Mouse (Mus musculus): ENCODE measurements around the gene Gm44965. TPM values are rescaled to one million over a fixed set of nuclear protein-coding genes. Genes with fewer than 3 reads are reported as not detected.
"Not testable (repeated sequence)": the region's sequence is repeated elsewhere in the genome, so short reads cannot be mapped to it uniquely, and the experiment has no call there.

Gene Gm44965
- total RNA-seq, 2 experiments from 2014 or later = not detected

DNA sequence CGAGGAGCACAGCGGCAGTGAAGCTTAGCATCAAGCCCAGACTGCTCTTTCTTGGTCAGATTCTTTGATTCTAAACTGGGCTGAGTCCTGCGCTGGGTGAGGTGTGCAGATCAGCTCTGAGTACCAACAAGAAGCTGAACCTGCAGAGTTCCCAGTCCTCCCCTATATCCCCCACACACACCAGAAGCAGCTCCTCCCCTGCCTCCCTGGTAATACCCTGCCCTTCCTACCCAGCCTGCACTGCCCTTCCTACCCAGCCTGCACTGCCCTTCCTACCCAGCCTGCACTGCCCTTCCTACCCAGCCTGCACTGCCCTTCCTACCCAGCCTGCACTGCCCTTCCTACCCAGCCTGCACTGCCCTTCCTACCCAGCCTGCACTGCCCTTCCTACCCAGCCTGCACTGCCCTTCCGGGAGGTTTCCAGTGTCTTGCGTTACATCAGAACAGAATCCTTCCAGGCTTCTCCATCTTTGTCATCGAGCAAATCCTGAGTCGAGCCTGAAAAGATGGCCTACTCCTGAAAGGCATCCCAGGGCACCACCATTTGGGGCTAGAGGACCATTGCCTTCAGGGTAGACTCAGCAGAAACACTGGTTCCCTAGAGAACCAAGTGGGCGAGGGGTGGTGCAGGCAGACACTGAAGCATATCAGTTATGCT lies 28.6 kb downstream of the Gm44965 start:
- DNase-seq (ENCODE audit: low spot score in 2 of 2) = not testable (repeated sequence)

DNA sequence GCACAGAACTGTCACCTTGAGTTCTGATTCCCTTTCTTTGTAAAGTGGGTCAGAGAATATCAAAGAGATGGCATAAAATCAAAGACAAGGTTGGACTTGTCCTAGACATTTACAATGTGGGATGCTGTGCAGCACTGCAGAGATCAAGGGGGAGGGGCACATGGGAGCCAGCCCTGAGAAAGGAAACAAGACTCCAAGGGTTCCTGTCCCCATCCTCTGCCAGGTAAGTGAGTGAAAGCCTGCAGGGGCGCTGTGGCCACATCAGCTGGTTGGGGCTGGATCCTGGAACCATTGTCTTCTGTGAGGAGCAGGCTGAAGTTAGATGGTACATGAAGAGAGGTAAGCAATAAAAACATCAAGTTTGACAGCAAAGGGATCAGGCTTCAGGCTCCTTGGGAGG lies 29.7 kb downstream of the Gm44965 start:
- no peak for DNase-seq (ENCODE audit: low spot score in 2 of 2)

DNA sequence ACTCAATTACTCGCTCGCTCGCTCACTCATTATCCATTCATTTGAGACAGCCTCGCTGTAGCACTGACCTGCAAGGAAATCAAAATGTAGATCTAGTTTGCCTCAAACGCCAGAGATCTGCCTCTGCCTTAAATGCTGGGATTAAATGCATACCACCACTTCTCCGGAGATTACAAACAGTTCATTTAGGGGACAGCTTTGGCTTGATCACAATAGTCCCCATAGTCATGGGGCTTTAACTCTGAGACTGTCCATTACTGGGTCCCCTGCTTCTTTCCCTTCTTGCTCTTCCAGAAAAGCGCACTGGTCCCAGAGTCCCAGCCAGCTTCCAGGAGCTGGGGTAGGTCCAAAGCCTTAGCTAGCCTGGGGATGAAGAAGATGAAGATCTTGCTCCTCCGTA lies 32.7 kb downstream of the Gm44965 start, which contains the start of gene AI854703:
Gene AI854703 (plus strand): TSS at position 301 of the 400 bp plus-strand sequence.
- DNase-seq (ENCODE audit: low spot score in 2 of 2) = no peak

DNA sequence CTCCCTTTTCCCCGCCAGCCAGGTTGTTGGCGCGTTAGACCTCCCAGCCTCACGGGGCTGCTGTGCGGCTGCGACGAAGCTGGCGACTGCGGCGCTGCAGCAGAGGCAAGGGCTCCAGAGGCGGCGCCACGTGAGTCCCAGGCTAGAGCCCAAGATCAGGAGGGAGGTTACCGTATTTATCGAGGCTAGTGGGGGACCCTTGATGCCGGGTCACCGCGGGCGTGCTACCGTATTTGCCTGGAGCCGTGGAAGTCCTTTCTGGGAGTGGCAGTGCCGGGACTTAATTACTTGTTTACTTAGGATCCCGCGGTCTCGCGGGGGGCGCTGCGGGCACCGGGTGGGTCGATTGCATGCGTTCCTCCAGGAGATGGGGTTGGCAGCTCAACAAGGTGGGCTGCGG lies 33.2 kb downstream of the Gm44965 start:
- DNase-seq (ENCODE audit: low spot score in 2 of 2) = peak; percentile 52 to 63

DNA sequence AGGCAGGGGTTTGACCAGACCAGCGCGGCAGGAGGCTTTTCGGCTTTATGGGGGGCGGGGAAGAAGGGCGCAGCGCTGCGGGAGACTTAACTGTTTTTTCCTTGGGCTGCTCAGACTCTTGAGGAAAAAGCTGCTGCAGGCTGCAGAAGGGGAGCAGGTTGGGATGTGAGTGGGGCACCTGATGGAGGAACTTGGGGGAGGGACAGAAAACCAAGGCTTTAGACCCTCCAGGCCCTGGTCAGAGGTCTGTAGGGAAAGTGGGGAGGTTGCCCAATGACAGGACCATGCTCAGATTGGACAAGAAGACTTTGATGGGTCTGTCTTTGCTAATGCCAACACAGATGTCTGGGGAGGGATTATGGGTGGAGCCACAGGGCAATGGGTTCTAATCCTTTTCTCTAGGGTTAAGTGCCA lies 33.8 kb downstream of the Gm44965 start:
- DNase-seq (ENCODE audit: low spot score in 2 of 2) = no peak

DNA sequence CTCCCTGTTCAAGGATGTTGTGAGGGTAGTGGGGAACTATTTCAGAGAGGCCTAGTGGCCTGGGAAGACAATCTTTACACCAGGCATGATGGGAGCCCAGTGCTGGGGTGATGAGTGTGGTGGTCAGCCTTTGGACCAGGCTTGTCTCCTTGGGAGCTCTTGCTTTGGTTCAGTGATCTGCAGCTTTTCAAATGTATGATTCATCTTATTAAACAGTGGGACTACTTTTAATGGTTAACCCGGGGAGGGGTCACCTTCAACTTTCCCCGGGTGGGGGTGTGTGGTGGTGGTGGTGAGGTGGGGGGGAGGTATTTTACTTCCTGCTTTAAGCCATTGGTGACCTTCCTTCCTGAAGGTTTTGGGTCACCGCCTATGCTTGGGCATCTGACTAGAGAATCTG lies 34.6 kb downstream of the Gm44965 start:
- no peak for DNase-seq (ENCODE audit: low spot score in 2 of 2)

DNA sequence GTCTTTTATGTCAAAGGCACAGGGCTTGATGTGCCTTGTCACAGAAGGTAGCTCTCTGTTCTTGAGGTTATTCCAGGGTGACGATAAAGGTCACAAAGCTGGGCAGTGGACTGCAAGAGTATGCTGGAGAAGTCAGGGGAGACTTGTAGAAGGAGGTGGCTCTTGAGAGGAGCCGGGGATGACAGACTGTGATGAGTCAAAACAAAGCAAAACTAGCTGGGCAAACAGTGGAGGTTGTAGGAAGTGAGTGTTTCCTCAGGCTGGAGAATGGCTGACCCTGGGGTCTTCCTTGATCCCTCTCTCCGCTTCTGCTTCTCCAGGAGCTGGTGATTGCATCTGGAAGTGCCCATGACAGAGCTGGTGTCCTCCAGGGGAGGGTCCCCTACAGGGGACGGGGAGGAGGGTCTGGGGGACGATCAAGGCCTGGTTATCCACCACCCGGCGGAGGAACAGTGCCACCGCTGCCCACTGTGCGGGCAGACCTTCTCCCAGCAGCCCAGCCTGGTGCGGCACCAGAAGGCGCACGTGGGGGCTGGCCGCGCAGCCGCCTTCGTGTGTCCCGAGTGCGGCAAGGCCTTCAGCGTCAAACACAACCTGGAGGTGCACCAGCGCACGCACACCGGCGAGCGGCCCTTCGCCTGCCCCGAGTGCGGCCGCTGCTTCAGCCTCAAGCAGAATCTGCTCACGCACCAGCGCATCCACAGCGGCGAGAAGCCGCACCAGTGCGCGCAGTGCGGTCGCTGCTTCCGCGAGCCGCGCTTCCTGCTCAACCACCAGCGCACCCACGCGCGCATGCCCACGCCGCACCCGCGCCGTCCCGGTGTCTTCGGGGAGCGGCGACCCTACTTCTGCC lies 35.3 kb downstream of the Gm44965 start:
- peak; percentile 44 to 63 for DNase-seq (ENCODE audit: low spot score in 2 of 2)

DNA sequence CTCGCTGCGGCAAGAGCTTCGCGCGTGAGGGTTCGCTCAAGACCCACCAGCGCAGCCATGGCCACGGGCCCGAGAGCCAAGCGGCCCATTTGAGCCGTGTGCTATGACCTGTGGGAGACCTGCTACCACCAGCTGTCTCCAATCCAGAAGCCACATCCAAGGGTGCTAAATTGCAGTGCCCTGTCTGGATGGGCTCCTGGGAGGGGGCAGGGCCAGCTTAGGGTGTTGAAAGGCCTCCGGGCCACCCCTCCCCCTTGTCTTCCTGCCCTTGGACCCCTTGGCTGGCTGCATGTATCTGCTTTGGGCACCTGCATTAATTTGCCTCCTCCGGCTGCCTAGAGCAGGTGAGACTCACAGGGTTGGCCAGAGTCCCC lies 35.9 kb downstream of the Gm44965 start:
- DNase-seq (ENCODE audit: low spot score in 2 of 2) = no peak

DNA sequence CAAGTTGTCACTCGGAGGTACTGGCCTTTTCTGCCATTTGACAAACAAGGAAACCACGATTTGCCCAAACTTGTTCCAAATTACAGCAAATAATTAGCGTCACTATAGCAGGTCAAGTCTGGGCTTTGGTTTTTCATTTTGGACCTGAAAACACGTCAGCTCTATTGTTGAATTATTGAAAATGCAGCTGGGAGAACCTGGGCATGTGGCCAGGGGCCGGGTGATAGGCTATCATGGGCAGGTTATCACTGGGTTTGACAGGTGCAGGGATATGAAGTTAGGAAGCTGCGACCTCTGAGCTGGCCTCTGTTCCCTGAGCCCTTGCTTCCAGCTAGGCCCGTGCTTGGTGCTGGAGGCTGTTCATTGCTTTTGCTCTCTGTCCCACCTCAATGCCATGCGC lies 37.1 kb downstream of the Gm44965 start:
- DNase-seq (ENCODE audit: low spot score in 2 of 2) = no peak

DNA sequence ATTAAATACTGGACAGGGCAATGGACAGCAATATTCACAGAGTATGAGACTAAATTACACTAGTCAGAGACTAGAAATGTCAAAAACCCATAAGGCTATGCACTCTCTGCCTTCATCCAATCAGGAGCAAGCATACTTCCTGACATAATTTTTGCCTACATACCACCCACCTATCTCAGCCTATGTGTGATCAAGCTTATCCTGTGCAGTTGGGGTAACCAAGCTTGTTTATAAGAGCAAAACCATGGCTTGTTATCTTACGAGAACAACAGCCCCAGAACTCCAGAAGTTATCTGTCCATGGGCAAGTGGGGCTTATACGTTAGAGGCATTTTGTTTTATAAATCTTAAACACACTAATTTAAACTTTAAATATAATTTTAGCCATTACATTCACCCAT lies 41.4 kb downstream of the Gm44965 start:
- DNase-seq (ENCODE audit: low spot score in 2 of 2) = no peak

DNA sequence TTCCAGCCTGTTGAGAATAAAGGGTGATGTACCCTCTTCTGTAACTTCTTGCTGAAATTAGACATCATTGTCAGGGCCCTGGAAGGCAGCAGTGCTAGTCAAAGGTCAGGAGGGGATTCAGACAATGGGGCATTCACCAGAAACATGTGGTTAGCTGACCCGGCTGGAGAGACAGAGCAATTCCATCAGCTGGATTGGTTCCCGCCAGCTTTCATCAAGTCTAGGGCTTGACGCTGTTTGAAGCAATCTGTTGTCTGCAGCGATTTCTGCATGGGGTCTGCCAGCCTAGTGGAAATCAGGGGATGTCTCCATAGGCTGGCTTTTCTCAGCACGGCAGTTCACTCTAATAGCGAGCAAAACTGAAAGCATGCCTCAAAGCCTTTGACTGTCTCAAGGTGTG lies 42.8 kb downstream of the Gm44965 start:
- DNase-seq (ENCODE audit: low spot score in 2 of 2) = no peak

DNA sequence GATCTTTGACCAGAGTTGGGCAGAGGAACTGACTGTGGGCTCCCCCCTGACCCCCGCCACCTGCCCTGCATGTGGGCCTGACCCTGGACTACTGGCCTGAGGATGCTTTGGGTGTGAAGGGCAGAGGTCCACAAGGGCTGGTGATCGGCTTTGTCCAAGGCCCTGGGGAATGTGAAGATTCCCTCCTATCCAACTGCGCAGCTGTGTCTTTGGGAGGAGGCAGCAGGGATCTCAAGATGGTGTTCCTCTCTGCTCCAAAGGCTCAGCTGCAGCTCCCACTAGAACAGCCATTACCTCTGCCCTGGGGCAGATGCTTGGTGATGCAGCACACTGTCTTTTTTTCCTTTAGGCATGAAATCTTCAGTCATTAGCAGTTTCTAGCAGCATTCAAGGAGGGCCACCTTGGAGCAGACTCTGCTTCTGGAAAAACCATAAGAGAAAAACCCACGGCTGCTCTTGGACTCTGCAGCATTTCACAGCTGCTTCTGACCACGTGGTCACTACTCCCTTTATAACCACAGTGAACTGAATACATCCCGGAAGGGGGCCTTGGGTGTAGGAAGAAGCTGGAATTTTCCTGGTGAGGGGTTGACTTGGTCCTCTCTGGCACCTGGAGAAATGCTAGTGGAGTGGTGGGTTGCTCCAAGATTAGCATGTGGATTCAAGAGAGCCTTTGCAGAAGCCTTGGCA lies 44.2 kb downstream of the Gm44965 start:
- DNase-seq (ENCODE audit: low spot score in 2 of 2) = no peak

DNA sequence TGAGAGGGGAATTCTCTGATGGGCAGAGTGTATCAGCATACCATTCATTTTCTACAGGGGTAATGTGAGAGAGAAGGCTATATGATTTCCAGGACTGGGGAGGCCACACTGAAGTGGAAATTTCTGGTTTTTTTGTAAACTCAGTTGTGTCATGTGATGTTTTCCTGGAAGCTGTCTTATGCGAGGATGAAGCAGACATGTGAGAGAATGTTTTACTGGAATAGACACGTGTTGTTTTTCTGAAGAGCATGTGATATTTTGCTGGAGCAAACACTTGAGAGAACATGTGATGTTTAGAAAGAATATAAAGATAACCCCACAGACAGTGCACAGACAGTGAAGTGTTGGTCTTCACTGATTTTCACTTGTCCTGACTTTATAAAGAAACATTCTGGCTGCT lies 44.8 kb downstream of the Gm44965 start:
- DNase-seq (ENCODE audit: low spot score in 2 of 2) = no peak

DNA sequence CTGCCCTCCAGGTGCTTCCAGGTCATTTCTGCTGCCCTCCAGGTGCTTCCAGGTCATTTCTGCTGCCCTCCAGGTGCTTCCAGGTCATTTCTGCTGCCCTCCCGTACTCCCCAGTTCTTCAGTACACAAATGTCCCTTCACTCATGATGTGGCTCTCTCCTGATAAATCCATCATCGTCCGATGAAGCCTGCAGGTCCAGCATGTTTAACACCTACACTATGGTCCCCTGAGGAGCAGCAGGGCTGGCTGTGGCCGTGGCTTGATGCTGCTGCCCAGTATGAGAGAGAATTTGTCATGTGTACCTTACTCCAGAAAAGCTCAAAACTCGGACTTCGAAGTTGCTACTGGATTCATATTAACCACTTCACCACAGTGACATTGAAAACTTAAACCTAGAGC lies 47.6 kb downstream of the Gm44965 start:
- no peak for DNase-seq (ENCODE audit: low spot score in 2 of 2)

DNA sequence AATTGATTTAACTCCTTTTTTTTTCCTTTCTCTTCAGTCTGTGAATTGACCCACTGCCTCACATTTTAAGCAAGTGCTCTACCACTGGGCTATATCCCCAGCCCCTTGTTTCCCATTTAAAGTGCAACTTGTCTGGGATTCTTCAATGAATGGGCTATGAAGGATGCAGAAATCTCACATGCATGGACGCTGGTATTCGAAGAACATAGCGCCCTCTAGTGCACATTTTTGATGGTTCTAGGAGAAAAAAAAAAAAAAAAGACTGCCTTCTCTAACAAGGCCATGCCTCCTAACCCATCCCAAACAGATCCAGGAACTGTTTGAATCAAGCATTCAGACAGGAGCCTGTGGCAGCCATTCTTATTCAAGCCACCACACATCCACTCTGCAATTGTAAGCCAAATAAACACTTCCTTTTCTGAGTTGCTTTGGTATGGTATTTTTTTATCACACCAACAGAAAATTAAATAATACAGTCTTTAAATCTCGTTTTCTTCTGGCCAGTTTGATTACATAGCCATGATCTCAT lies 49.1 kb downstream of the Gm44965 start:
- peak in 1 of 2 experiments; percentile 43 for DNase-seq (ENCODE audit: low spot score in 2 of 2)

DNA sequence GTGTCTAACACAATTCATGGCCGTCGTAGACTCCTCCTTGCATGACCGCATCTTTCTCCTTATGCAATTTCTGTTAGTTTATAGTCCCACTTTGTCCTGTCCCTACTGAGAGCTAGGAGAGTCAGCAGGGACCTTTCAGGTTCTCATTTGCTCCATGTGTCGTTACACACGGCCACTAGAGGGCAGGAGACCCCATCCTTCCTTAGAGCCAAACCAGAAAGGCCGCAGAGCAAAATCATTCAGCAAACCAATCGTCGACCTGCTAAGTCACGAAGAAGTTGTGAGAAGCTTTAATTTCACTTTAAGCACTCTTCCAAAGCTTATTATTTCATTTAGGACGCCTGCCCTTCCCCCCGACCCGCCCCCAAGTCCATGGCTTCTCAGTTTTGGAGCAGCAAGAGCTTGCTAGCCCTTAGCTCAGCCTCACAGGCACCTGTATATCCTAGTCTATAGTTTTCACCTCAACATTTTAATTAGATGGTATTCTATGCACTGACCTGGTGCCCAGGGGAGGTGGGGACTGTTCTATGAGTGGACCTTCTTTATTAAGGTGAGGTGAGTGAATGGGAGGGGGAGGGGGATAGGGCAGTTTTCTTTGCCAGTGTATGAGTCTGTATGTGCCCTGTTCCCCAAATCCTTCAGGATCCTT lies 52.0 kb downstream of the Gm44965 start:
- peak; percentile 73 to 79 for DNase-seq (ENCODE audit: low spot score in 2 of 2)

DNA sequence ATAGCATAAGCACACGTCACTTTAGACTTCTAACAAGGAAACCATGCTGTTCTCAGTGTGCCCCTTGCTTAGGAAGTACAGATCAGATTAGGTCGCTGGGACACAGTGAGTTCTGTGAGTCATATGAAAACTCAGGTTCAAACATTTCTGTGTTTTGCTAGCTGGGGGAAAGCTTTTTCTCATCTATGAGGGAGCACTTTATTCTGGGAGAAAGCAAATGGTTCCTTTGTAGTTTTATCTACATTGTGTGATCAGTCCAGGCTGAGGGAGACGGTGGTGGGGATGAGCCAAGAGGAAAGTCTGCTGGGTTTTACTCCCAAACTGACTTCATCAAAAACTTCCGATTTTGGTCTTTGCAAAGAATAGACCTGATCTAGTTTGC lies 52.6 kb downstream of the Gm44965 start:
- no peak for DNase-seq (ENCODE audit: low spot score in 2 of 2)

DNA sequence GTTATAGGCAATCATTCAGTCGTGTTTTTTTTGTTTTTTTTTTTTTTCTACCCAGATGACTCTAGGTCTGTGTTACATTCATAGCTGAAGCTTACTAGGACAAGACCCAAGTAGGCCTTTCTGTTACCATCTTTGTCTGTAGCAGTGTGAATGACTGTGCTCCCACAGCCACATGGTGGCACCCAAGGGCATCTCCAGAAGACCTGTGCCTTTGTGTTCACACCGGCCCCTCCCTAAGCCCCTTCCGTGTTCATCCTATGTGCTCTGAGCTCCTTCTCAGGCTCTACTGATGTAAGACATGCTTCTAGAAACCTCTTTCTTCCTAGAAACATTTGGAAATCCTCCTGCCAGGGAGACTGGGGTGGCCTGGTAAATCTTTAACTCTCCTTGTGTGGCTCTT lies 53.3 kb downstream of the Gm44965 start, which contains the start of gene Gimap8:
Gene Gimap8 (plus strand): TSS at position 240 of the 400 bp plus-strand sequence.
- peak in 1 of 2 experiments; percentile 45 for DNase-seq (ENCODE audit: low spot score in 2 of 2)

DNA sequence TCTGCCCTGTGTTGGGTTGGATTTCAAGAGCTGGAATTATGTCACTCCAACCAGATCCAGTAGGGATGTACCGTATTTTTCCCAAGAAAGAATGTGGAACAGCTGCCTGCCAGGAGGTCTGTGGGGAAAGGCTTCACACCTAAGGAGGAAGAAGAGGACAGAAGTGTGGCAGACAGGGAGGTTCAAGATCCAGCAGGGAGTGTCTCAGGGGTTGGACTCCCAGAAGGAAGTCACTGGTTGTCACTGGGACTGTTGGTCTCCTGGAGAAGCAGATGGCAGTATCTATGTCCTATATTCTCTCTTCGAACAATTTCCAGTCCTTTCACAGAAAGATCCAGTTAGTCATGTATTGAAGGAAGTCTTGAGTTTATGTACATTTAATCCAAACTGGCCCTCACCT lies 53.9 kb downstream of the Gm44965 start:
- no peak for DNase-seq (ENCODE audit: low spot score in 2 of 2)

DNA sequence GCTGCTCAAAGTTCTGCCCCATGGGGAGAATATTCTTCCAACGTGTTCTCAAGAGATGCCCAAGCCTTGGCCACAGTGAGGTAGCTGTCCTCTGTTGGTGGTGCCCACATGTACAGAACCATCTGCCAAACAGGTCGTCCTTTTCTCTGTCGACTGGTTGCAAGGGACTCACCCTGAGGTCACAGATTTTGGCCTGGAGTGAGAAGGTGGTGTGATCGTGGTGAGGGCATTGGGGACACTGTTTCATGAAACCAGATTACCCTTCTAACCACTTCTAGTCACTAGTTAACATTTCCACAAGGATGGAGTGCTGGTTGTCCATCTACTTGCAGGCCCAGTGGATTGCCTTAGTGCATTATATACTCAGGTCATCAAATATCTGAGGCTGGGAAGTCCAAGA lies 55.0 kb downstream of the Gm44965 start:
- DNase-seq (ENCODE audit: low spot score in 2 of 2) = no peak

DNA sequence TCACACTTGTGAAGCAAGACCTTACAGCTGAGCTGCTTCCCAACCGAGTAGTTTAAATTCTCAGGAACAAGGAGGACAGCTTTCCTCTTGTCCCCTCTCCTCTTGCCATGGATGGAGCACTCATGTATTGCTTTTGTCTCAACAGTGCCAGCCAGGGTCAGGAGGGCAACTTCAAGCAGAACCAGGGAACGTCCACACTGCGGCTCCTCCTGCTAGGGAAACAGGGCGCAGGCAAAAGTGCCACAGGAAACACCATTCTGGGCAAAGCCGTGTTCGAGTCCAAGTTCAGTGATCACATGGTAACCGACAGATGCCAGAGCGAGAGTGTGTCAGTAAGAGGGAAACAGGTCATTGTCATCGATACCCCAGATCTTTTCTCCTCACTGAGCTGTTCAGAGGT lies 56.3 kb downstream of the Gm44965 start:
- no peak for DNase-seq (ENCODE audit: low spot score in 2 of 2)
